Mouse (Mus musculus) layer of hippocampus, adult 18-20 months (tissue): ENCODE results near the gene Dcdc2b. TPM values are rescaled to one million over a fixed set of nuclear protein-coding genes. Genes with fewer than 3 reads are reported as not detected.
A peak's percentile ranks its signal among the peaks of the same experiment; 100 is the strongest.

Experiments
- DNase-seq, 2 experiments: peaks; one replicate each; pipeline ENCODE4 v3.0.0; 2022; ENCODE audit warnings: low spot score in 2 of 2
- long read RNA-seq: library from polyadenylated mRNA; stranded (forward); transcript quantifications from one replicate; pipeline ENCODE4 v2.0.0, GENCODE M21; 2021
- total RNA-seq, 2 experiments: library from RNA; stranded (reverse); gene quantifications; 2 replicates each; pipeline ENCODE4 v1.2.3; 2021

The Dcdc2b gene
- 1 to 10 TPM; 5.6 to 6.2 TPM for total RNA-seq
- long read RNA-seq, partial matches to known transcripts = 0 of 4 reads
- long read RNA-seq, other reads (novel, unspliced or antisense) = 3 of 4 reads

GRCm38 (mm10) chr4:129614093-129614492 is at the start of gene Dcdc2b:
Gene Dcdc2b, minus strand, starts transcription at chr4:129614257.
- DNase-seq = no peak

GRCm38 (mm10) chr4:129662255-129662813 is 48.3 kb upstream of the Dcdc2b start:
- no peak for DNase-seq

- peak; percentile 32 to 51 for DNase-seq
These were observed 47.5 kb upstream of the Dcdc2b start for GRCm38 (mm10) chr4:129661584-129661983.

- peak in 1 of 2 experiments; percentile 28 for DNase-seq
These were observed 40.7 kb upstream of the Dcdc2b start for GRCm38 (mm10) chr4:129654770-129655169.

DNA sequence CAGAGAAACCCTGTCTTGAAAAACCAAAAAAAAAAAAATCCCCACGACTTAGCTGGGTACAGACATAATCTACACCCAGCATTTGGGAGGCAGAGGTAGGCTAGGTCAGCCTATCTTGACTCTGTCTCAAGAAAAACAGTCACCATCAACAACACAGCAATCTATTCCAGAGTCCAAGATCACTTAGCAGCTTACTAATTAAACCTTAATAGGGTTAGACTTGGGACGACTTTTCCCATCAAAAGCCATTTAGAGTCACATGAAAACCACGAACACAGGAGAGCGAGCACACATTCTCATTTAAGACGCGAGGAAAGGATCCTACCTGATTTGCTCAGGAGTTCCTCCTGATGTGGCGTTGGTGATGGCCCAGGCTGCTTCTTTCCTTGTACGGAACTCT is 36.3 kb upstream of the Dcdc2b start:
- DNase-seq = no peak

- no peak for DNase-seq
These were observed 34.6 kb upstream of the Dcdc2b start for GRCm38 (mm10) chr4:129648656-129649055.

- DNase-seq = no peak
These were observed 31.1 kb upstream of the Dcdc2b start for GRCm38 (mm10) chr4:129645204-129645603.

- peak in 1 of 2 experiments; percentile 53 for DNase-seq
These were observed 27.7 kb upstream of the Dcdc2b start for GRCm38 (mm10) chr4:129641756-129642155.

DNA sequence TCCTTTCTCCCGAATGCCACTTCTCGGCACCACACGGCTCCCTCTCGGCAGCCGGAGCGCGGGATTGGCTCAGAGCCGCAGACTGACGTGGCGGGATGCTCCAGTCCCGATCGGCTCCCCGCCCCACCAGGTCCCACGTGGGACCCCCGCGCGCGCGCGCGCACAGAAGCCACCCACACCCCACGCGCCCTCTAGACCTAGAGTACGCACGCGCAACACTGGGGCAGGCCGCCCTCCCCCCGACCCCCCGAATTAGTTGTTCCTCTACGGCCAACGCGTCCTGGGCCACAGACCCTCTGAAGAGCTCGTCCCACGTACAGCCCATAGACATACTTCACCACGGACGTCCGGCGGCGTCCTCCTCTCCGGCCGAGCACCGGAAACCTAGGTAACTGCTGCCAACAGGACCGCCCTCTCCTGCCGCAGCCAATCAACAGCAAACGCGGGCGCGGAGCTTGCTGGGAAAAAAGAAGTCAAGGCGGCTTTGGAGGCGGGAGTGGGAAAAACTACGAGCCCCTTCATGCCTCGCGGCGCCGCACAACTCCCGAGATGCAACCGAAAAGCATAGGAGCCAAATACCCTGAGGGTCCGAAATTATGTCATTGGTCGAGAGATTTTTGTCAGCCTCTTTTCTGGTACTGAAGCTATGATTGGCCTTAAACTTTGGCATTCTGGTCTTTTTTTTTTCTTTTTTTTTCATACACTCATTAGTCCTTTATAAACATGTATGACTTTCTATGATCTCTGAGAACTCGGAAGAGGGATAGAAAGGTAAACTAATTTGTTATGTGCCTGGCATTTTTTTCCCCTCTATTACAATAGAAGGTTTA is 26.8 kb upstream of the Dcdc2b start, which contains the start of gene Txlna:
Txlna (minus strand) TSS at position 428 of the 830 bp plus-strand sequence.
- peak; percentile 97 to 98 for DNase-seq

- no peak for DNase-seq
These were observed 26.1 kb upstream of the Dcdc2b start for GRCm38 (mm10) chr4:129640101-129640637.

GRCm38 (mm10) chr4:129639221-129639620 is 25.2 kb upstream of the Dcdc2b start:
- DNase-seq = no peak

DNA sequence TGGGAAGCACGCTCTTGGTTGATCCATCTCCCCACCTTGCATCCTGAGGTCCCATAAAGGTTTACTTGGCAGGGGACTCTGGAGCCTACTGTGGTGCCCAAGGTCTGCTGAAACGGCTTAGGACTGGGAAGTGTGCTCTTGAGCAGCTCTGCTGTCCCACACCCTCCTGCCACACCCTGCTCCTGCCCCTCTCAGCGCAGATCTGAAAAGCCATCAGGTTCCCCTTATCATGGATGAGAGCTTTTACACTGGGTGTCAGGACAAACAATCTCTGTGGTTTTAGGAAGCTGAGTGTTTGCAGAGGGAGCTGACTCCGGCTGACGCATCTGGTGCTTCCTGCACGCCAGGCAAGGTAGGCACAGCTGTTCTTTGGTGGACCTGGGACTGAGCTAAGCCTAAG is 19.8 kb upstream of the Dcdc2b start:
- DNase-seq = no peak

DNA sequence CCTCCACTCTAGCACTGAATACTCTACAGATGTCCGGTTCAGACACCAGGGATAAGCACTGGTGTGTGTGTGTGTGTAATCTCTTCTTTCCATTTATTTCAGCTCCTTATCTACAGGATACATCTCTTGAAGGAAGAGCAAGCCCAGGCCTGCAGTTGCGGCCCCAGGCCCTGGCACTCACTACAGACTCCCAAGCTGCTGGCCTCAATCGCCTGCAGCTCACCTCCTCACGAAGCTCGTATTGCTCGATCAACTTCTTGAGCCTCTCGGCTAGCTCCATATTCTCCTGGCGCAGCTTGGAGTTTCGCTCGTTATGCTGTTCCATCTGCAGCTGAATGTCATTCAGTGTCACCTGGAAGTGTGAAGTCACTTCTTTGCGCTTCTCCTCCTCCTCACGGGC is 17.8 kb upstream of the Dcdc2b start:
- no peak for DNase-seq

GRCm38 (mm10) chr4:129630944-129631343 is 16.9 kb upstream of the Dcdc2b start:
- DNase-seq = no peak

DNA sequence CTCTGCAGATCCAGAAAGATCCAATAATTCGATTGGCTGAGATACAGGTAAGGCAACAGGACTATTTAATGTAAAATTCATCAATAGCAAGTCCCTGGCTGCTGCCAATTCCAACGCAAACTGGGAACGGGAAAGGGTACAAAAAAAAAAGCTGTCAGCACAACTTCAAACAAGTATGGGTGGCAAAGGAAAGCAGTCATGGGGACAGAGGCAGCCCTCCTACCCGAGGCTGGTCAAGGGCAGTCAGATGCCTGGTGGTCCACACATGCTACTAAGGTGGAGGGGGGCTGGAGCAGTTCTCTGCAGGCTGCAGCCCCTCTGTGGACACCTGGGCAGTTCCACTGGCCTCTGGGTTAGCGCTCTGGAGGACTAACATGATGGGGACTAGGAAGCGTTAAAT is 12.0 kb upstream of the Dcdc2b start:
- no peak for DNase-seq

DNA sequence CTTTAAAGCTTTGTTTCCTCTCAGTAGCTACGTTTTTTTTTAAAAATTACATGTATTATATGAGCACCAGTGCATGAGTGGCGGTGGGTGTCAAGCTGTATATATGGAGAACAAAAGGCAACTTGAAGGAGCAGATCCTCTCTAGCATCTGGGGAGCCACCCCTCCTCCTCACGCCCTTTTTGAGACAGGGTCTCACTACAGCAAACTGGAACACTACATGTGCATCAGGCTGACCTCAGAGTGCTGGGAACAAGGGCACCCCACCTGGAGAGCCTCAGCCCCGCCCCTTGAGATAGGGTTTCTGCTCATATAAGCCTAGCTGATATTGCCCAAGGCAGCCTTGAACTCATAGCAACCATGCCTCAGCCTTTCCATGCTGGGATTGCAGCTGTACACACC is 11.4 kb upstream of the Dcdc2b start:
- no peak for DNase-seq

DNA sequence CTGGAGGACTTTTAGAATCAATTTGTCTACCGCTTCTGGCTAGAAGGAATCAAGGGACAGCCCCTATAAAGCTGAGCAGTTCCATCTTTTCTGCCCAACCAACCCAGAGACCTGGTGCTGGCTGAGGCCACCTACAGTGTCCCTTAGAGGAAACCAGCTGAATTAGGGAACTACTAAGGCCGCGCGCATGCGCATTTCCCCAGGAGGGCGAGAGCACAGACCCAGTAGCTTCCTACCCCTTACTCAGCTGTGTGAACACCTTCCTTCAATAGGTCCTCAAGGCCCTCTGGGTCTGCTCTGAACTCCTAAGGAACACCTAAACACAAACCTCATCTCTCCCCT is 10.9 kb upstream of the Dcdc2b start:
- peak in 1 of 2 experiments; percentile 54 for DNase-seq

- peak; percentile 91 to 92 for DNase-seq
These were observed 10.4 kb upstream of the Dcdc2b start for GRCm38 (mm10) chr4:129624281-129625028.

GRCm38 (mm10) chr4:129623681-129624091 is 9.6 kb upstream of the Dcdc2b start, which contains the start of gene Ccdc28b:
Gene Ccdc28b, minus strand, starts transcription at chr4:129623947.
- peak; percentile 55 to 75 for DNase-seq

GRCm38 (mm10) chr4:129622803-129623535 is 8.9 kb upstream of the Dcdc2b start:
- no peak for DNase-seq
